Mouse (Mus musculus): Measurements from ENCODE around the gene 4930595M18Rik. TPM values are rescaled to one million over a fixed set of nuclear protein-coding genes. Genes with fewer than 3 reads are reported as not detected.

Gene 4930595M18Rik
- polyA plus RNA-seq (2014; fragmentation: Illumina TruSeq; extraction: RNeasy Lipid Tissue Mini Kit (QIAGEN cat#74804); ENCODE audit: low read depth, low replicate concordance): 0.19 TPM

DNA sequence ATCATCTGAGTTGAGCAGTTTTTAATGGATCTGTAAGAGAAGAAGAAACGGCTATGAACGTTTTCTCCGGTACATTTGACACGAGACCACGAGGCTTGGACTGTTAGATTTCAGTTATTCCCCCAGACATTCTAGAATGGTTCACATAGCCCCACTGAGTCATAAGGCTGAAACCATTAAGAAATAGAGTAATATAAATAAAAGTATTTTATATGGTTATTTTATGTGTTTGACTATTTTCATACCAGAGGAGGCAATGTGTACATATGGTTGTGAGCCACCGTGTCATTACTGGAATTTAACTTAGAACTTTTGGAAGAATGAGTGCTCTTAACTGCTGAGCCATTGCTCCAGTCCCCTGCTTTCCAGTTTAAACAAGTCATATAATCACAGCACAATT, at the start of gene 4930595M18Rik:
Gene 4930595M18Rik, minus strand, starts transcription at position 101 of the 400 bp plus-strand sequence.

